Mouse (Mus musculus): Measurements from ENCODE around the gene A530064D06Rik. TPM values are rescaled to one million over a fixed set of nuclear protein-coding genes. Genes with fewer than 3 reads are reported as not detected.

Gene A530064D06Rik
- total RNA-seq, 2 experiments from 2014 or later, result not detected

Other genes with a start within 250 kb of the A530064D06Rik start
- gene Foxp4, start 242.6 kb downstream of the A530064D06Rik start, total RNA-seq (2021), result 10 to 100 TPM; 44.0 to 45.7 TPM
- not detected for gene 1700122O11Rik, start 129.0 kb downstream of the A530064D06Rik start, total RNA-seq (2021)
- not detected for gene 1700067P10Rik, start 78.0 kb downstream of the A530064D06Rik start, total RNA-seq (2021)
- gene 9830107B12Rik, start 21.0 kb downstream of the A530064D06Rik start, total RNA-seq (2021), result not detected
- not detected for gene Trem1, start 65.5 kb upstream of the A530064D06Rik start, total RNA-seq (2021)
- gene Trem3, start 80.5 kb upstream of the A530064D06Rik start, total RNA-seq (2021), result not detected
- not detected for gene Treml4, start 97.0 kb upstream of the A530064D06Rik start, total RNA-seq (2021)
- under 1 TPM; 0.28 to 0.30 TPM for gene Treml2, start 132.2 kb upstream of the A530064D06Rik start, total RNA-seq (2021)
- gene B430306N03Rik, start 148.9 kb upstream of the A530064D06Rik start, total RNA-seq (2021), result under 1 TPM in 1 of 2 experiments, not detected in 1; 0.22 TPM
- 1 to 10 TPM; 8.8 to 9.6 TPM for gene Trem2, start 179.1 kb upstream of the A530064D06Rik start, total RNA-seq (2021)
- gene Treml1, start 192.6 kb upstream of the A530064D06Rik start, total RNA-seq (2021), result not detected
- gene Nfya, start 242.6 kb upstream of the A530064D06Rik start, total RNA-seq (2021), result 10 to 100 TPM; 27.2 to 34.4 TPM
- 10 to 100 TPM; 12.3 to 13.6 TPM for gene Oard1, start 242.7 kb upstream of the A530064D06Rik start, total RNA-seq (2021)